Mouse (Mus musculus) left cerebral cortex, adult 11 months (tissue): ENCODE measurements at regions not wholly inside any gene's neighbourhood (a gene's known extent, or its start where the extent isn't known, plus 50 kb on each side); places are given as distances from the start of the nearest gene placed in this dataset.

Source experiments
- DNase-seq: peaks from one replicate; pipeline ENCODE4 v3.0.0; 2022; ENCODE audit warnings: low spot score

- no peak for DNase-seq
Observed at GRCm38 (mm10) chr19:21077771-21078548, 124.0 kb upstream of the Tmc1 start.

GRCm38 (mm10) chr19:21068381-21068780 lies 114.4 kb upstream of the Tmc1 start:
- no peak for DNase-seq

GRCm38 (mm10) chr19:21066432-21067113 lies 112.6 kb upstream of the Tmc1 start:
- no peak for DNase-seq

- DNase-seq, result no peak
Observed at GRCm38 (mm10) chr19:21064902-21065301, 110.9 kb upstream of the Tmc1 start.

GRCm38 (mm10) chr19:21053597-21054544 lies 99.9 kb upstream of the Tmc1 start:
- DNase-seq, result no peak

GRCm38 (mm10) chr19:21052771-21053170 lies 98.8 kb upstream of the Tmc1 start:
- no peak for DNase-seq

GRCm38 (mm10) chr19:21051872-21052271 lies 97.9 kb upstream of the Tmc1 start:
- no peak for DNase-seq

GRCm38 (mm10) chr19:21050994-21051721 lies 97.2 kb upstream of the Tmc1 start:
- no peak for DNase-seq

GRCm38 (mm10) chr19:21049301-21049700 lies 95.3 kb upstream of the Tmc1 start:
- DNase-seq, result no peak

GRCm38 (mm10) chr19:21045565-21045964 lies 91.6 kb upstream of the Tmc1 start:
- no peak for DNase-seq

- no peak for DNase-seq
Observed at GRCm38 (mm10) chr19:21043958-21044357, 90.0 kb upstream of the Tmc1 start.

- no peak for DNase-seq
Observed at GRCm38 (mm10) chr19:21042536-21042935, 88.5 kb upstream of the Tmc1 start.

- DNase-seq, result no peak
Observed at GRCm38 (mm10) chr19:21037448-21038077, 83.6 kb upstream of the Tmc1 start.

GRCm38 (mm10) chr19:21036507-21037425 lies 82.8 kb upstream of the Tmc1 start:
- DNase-seq, result no peak

GRCm38 (mm10) chr19:21035505-21035904 lies 81.5 kb upstream of the Tmc1 start:
- no peak for DNase-seq

- DNase-seq, result no peak
Observed at GRCm38 (mm10) chr19:21033991-21034390, 80.0 kb upstream of the Tmc1 start.

- DNase-seq, result no peak
Observed at GRCm38 (mm10) chr19:21032558-21032957, 78.6 kb upstream of the Tmc1 start.

GRCm38 (mm10) chr19:21031768-21032308 lies 77.8 kb upstream of the Tmc1 start:
- DNase-seq, result no peak

- DNase-seq, result no peak
Observed at GRCm38 (mm10) chr19:21030971-21031370, 77.0 kb upstream of the Tmc1 start.

- DNase-seq, result no peak
Observed at GRCm38 (mm10) chr19:21028981-21029380, 75.0 kb upstream of the Tmc1 start.
